Mouse (Mus musculus) lung, adult 2 months (tissue): ENCODE data around the gene Glce. TPM values are rescaled to one million over a fixed set of nuclear protein-coding genes. Genes with fewer than 3 reads are reported as not detected.
A peak's percentile ranks its signal among the peaks of the same experiment; 100 is the strongest.

ENCODE experiments used
- DNase-seq: peaks from one replicate; pipeline ENCODE4 v3.0.0; 2022
- H3K4me1 ChIP-seq: fragments of 200-500 bp; 2 replicates; pipeline ENCODE4 v1.6.1; 2011; ENCODE audit warnings: low read length; ENCODE audit not compliant: control insufficient read depth, insufficient read depth
- H3K4me3 ChIP-seq: fragments of 200-500 bp; replicated peaks from 2 replicates; pipeline ENCODE3; 2011; ENCODE audit warnings: low read depth, mild to moderate bottlenecking, control low read depth, low read length; ENCODE audit errors: extremely low read depth
- CTCF ChIP-seq: fragments of 200-500 bp; IDR thresholded peaks from 2 replicates; pipeline ENCODE4 v1.5.1; 2011; ENCODE audit warnings: mild to moderate bottlenecking, low read length, control low read depth; ENCODE audit not compliant: insufficient read depth
- POLR2A ChIP-seq: fragments of 200-500 bp; IDR thresholded peaks from 2 replicates; pipeline ENCODE4 v1.6.1; 2011; ENCODE audit warnings: low read depth, mild to moderate bottlenecking, control low read depth, low read length, borderline replicate concordance; ENCODE audit errors: extremely low read depth
- WGBS: fragments of 180-500 bp; shearing (Covaris S2); methylation state at CpG from one replicate; pipeline ENCODE4 v1.1.7; 2018; 5-methylcytosine and 5-hydroxymethylcytosine counted together
- polyA plus RNA-seq: library from polyadenylated mRNA; depleted of rRNA; stranded (reverse); fragments of >200 nt; gene quantifications from 2 replicates; pipeline ENCODE4 v1.2.3, GENCODE M21; 2012; rRNA removed

Gene Glce
- polyA plus RNA-seq = 3.1 and 5.6 TPM in 2 replicates

DNA sequence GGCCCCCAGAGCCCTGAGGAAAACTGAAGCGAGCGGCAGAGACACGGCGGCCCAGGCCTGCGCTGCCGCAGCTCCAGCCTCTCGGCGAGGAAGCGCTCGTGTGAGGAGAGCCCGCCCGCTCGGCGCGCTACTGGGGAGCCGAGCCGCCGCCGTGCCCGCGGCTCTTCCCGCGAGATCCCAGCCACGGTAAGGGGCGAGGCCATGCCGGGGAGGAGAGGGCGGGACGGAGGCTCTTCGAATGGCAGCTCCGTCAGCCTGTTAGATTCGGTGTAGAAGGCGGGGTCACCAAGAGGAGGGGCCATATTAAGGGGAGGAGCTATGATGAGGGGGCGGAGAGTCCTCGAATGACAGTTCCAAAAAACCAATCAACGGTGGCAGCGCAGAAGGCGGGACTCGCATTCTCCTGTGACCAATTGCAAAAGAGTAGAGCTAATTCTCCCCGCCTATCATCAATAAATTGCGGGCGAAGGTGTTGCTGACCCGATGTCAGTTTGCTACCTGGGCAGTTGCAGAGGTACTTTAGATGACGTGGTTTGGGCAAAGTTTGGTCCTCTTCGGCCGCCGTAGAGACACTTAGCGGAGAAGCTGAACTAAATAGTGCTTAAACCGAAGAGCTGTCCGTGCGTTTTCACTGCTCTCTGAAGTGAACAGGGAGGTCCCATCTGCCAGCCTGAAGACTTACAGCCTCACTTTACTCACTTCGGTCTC lies at the start of gene Glce:
Gene Glce, minus strand, starts transcription at position 148 of the 708 bp plus-strand sequence.
- peaks cover 3% of the 10 kb centered on the region for H3K4me1 ChIP-seq
- TF ChIP-seq CTCF = no peak
- TF ChIP-seq POLR2A = peak; percentile 86
- peak within 1 kb of the TSS; percentile 100 for H3K4me3 ChIP-seq
- DNase-seq = peak; percentile 99
- under 1% methylated on average over 51 of the region's 51 CpGs for WGBS

GRCm38 (mm10) chr9:62172239-62172638 lies 49.8 kb upstream of the Glce start:
- 69% methylated on average over 3 of the region's 3 CpGs for WGBS
- no peak for TF ChIP-seq POLR2A
- TF ChIP-seq CTCF = no peak
- H3K4me1 ChIP-seq = no peaks in the 10 kb centered on the region

GRCm38 (mm10) chr9:62170921-62171320 lies 48.5 kb upstream of the Glce start:
- 93% methylated on average over 2 of the region's 2 CpGs for WGBS
- H3K4me1 ChIP-seq = no peaks in the 10 kb centered on the region
- TF ChIP-seq CTCF = no peak
- no peak for TF ChIP-seq POLR2A
- DNase-seq = no peak
- no peak overlapping the region for H3K4me3 ChIP-seq

More at GRCm38 (mm10) chr9:62172239-62172638, 49.8 kb upstream of the Glce start:
- H3K4me3 ChIP-seq = no peak overlapping the region
- DNase-seq = no peak

DNA sequence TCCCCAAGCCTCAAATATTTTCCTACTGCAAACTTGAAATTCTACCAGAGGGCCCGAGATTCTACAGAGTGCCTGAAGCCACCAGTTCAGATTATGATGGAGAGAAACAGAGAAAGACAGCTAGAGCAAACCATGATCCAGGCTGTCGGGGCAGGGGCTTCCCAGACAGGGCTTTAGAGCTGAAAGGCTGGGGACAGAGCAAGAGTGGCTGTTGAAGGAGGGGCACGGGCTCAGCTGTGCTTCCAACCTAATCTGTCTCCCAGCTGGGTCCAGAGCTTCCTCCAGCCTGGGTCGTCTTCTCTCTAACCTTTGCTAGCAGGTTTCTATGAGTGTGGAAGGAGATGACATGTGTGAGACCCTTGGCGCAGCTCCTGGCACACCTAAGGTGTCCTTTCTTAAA lies 44.2 kb upstream of the Glce start:
- Histone ChIP-seq H3K4me1 (no peaks in the 10 kb centered on the region), H3K4me3 (no peak overlapping the region)
- TF ChIP-seq POLR2A (no peak), CTCF (no peak)
- no peak for DNase-seq
- 58% methylated on average over 5 of the region's 5 CpGs for WGBS

- H3K4me1 ChIP-seq = no peaks in the 10 kb centered on the region
- no peak for DNase-seq
- 69% methylated on average over 4 of the region's 4 CpGs for WGBS
- no peak overlapping the region for H3K4me3 ChIP-seq
- TF ChIP-seq POLR2A (no peak), CTCF (no peak)
These were observed 43.7 kb upstream of the Glce start for GRCm38 (mm10) chr9:62166186-62166585.

- DNase-seq = no peak
- WGBS = 65% methylated on average over 4 of the region's 4 CpGs
- no peak for TF ChIP-seq POLR2A
- TF ChIP-seq CTCF = no peak
- Histone ChIP-seq H3K4me3 (no peak overlapping the region), H3K4me1 (no peaks in the 10 kb centered on the region)
These were observed 40.4 kb upstream of the Glce start for GRCm38 (mm10) chr9:62162889-62163291.

GRCm38 (mm10) chr9:62160788-62161187 lies 38.3 kb upstream of the Glce start:
- no peak for DNase-seq
- TF ChIP-seq POLR2A (no peak), CTCF (no peak)
- Histone ChIP-seq H3K4me1 (no peaks in the 10 kb centered on the region), H3K4me3 (no peak overlapping the region)
- 47% methylated on average over 6 of the region's 6 CpGs for WGBS

- DNase-seq = no peak
- WGBS = 81% methylated on average over 4 of the region's 4 CpGs
- Histone ChIP-seq H3K4me1 (no peaks in the 10 kb centered on the region), H3K4me3 (no peak overlapping the region)
- no peak for TF ChIP-seq POLR2A
- no peak for TF ChIP-seq CTCF
These were observed 36.3 kb upstream of the Glce start for GRCm38 (mm10) chr9:62158746-62159145.

GRCm38 (mm10) chr9:62155821-62156220 lies 33.4 kb upstream of the Glce start:
- Histone ChIP-seq H3K4me3 (no peak overlapping the region), H3K4me1 (no peaks in the 10 kb centered on the region)
- WGBS = 39% methylated on average over 4 of the region's 4 CpGs
- no peak for DNase-seq
- no peak for TF ChIP-seq POLR2A
- TF ChIP-seq CTCF = no peak

DNA sequence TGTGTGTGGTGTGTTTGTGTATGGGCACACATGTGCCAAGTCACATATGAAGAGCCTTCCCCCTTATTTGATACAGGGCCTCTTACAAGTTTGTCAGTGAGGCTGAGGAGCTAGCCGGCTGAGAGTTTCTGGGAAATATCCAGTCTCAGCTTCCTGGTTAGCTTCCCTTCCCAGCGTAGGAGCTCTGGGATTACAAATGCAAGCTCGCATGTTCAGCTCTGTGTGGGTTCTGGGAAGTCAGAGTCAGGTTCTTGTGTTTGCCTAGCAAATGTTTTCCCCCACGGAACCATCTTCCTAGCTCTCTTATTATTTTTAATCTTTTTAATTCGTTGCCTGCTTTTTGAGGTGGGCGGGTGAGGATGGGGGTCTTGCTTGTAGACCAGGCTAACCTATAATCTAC lies 32.9 kb upstream of the Glce start:
- H3K4me1 ChIP-seq = no peaks in the 10 kb centered on the region
- TF ChIP-seq CTCF = no peak
- TF ChIP-seq POLR2A = no peak
- DNase-seq = no peak
- no peak overlapping the region for H3K4me3 ChIP-seq
- WGBS = 79% methylated on average over 6 of the region's 6 CpGs
